Mouse (Mus musculus): Measurements from ENCODE around the gene Cactin.

Gene Cactin

GRCm38 (mm10) chr10:81365073-81365472 lies 44.2 kb downstream of the Cactin start:
- DNase-seq (ENCODE audit: low spot score) = no peak

- DNase-seq (ENCODE audit: low spot score) = no peak
Observed at GRCm38 (mm10) chr10:81365672-81366476, 45.0 kb downstream of the Cactin start, which contains the start of gene 4930404N11Rik. TSS of gene 4930404N11Rik (minus strand) at chr10:81365816.

GRCm38 (mm10) chr10:81366477-81367206 lies 45.7 kb downstream of the Cactin start:
- no peak for DNase-seq (ENCODE audit: low spot score)

GRCm38 (mm10) chr10:81367207-81367495 lies 46.2 kb downstream of the Cactin start:
- DNase-seq (ENCODE audit: low spot score) = no peak

GRCm38 (mm10) chr10:81375322-81375721 lies 54.4 kb downstream of the Cactin start:
- no peak for DNase-seq (ENCODE audit: low spot score)
